Mouse (Mus musculus): ENCODE measurements around the gene Igsf6. TPM values are rescaled to one million over a fixed set of nuclear protein-coding genes. Genes with fewer than 3 reads are reported as not detected.

Igsf6 gene
- polyA plus RNA-seq, 1 experiment from 2014 or later, result 1.2 TPM

DNA sequence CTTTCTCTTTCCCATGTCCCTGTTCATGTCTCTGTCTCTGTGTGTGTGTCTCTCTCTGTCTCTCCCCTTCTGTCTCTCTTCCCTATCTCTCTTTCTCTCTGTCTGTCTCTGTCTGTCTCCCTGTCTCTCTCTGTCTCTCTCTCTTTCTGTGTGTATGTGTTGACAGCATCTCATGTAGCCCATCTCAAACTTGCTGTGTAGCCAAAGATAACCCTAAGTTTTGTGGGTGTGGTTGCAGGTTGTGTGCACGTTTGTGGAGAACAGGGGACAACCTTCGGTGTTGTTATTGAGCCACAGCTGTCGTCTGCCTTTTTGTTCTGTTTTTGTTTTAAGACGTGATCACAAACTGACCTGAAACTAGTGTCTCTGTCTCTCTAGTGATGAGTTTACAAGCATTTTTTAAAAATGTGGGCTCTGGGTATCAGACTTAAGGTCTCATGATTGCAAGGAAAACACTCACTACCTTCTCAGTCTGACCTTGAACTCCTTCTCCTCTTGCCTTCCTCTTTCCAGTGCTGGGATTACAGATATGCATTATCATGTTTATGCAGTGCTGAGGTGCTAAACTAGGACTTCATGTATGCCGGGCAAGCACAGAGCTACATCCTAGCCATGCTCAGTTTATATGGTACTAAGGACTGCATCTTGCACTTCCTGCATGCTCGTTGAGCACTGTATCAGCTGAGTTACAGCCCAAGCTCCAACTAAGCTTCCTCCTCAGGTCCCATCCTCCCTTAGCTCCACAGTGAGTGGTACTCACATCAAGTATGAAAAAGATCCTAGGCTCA lies 49.0 kb downstream of the Igsf6 start:
- Histone ChIP-seq H3K36me3 (no peaks in the 10 kb centered on the region), H3K9ac (no peak overlapping the region), H3K9me3 (no peaks in the 10 kb centered on the region), H3K4me3 (no peak overlapping the region), H3K4me1 (no peaks in the 10 kb centered on the region), H3K4me2 (replicated peaks) (no peak overlapping the region), H3K27ac (no peak overlapping the region), H3K27me3 (replicated peaks) (no peaks in the 10 kb centered on the region)
- WGBS, result 80% methylated on average over 6 of the region's 6 CpGs
- no peak for ATAC-seq (ENCODE audit: low FRiP score, low read depth)

DNA sequence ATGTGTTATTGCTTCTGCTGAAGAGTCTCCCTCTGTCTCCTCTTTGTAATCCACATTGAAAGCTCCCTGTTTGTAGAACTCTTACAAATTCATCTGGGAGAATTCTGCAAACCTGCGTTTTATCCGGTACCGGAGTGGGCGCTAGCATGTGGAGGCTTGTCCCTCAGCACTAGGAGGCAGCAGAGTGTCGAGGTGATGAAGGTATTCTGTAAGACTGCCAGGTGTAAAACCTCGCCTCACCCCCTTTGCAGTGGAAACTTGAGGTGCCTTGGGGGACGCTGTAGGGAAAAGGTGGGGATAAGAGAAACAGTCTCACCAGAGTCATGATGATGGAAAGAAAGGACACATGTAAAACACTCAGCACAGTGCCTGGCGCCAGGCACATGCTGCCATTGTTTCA lies 54.1 kb downstream of the Igsf6 start:
- ATAC-seq (ENCODE audit: low FRiP score, low read depth), result no peak
- H3K4me2 ChIP-seq (replicated peaks), result no peak overlapping the region

DNA sequence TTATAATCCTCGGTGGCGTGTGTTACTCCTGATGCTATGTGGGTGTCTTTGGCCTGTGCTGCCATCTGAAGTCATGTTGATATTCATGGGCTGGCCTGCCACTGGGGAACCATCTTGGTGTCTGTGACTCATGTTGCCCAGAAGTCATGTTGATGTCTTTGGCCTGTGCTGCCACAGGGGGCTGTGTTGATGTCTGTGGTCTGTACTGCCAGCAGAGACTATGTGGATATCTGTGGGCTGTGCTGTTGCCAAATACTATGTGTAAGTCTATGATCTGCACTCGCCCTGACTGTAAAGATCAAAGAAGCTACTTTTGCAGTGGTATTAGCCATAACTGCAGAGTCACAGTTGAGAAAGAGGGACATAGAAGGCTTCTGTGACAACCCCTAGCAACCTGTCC lies 55.6 kb downstream of the Igsf6 start:
- H3K27me3 ChIP-seq (replicated peaks), result no peaks in the 10 kb centered on the region
- no peaks in the 10 kb centered on the region for H3K4me1 ChIP-seq
- H3K4me2 ChIP-seq (replicated peaks), result no peak overlapping the region
- H3K9ac ChIP-seq, result no peak overlapping the region
- ATAC-seq (ENCODE audit: low FRiP score, low read depth), result no peak
- WGBS, result 90% methylated on average over 3 of the region's 3 CpGs
- no peaks in the 10 kb centered on the region for H3K9me3 ChIP-seq
- no peaks in the 10 kb centered on the region for H3K36me3 ChIP-seq
- H3K27ac ChIP-seq, result no peak overlapping the region
- no peak overlapping the region for H3K4me3 ChIP-seq

More for the DNA sequence above, 54.1 kb downstream of the Igsf6 start:
- H3K27ac ChIP-seq, result no peak overlapping the region
- no peak overlapping the region for H3K9ac ChIP-seq
- no peaks in the 10 kb centered on the region for H3K36me3 ChIP-seq
- no peaks in the 10 kb centered on the region for H3K27me3 ChIP-seq (replicated peaks)
- WGBS, result 43% methylated on average over 8 of the region's 8 CpGs
- H3K4me3 ChIP-seq, result no peak overlapping the region
- no peaks in the 10 kb centered on the region for H3K9me3 ChIP-seq
- H3K4me1 ChIP-seq, result no peaks in the 10 kb centered on the region

DNA sequence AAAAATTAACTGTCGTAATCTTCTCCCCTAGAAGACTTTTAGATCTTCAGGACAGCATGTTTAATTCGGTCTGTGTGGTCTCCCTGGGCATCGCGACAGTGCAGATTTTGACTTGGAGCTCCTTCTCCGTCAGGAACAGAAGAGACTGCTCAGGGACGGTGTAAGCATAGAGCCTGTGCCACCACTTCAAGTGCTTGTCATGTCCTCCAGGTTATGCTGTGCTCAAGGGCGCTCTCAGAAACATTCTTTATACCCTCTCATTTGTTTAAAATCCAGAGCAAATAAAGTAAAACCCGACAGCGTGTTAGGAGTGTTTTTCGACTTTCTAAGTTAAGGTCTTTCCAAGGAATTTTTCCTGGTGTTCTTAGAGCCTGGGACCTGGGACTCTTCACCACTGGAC lies 59.9 kb downstream of the Igsf6 start:
- no peaks in the 10 kb centered on the region for H3K27me3 ChIP-seq (replicated peaks)
- WGBS, result 90% methylated on average over 10 of the region's 10 CpGs
- H3K4me1 ChIP-seq, result no peaks in the 10 kb centered on the region
- no peak overlapping the region for H3K4me3 ChIP-seq
- H3K27ac ChIP-seq, result no peak overlapping the region
- no peaks in the 10 kb centered on the region for H3K9me3 ChIP-seq
- H3K9ac ChIP-seq, result no peak overlapping the region
- no peak overlapping the region for H3K4me2 ChIP-seq (replicated peaks)
- ATAC-seq (ENCODE audit: low FRiP score, low read depth), result no peak
- H3K36me3 ChIP-seq, result no peaks in the 10 kb centered on the region

Other genes with a start within 250 kb of the Igsf6 start
- 21.1 and 22.2 TPM in 2 replicates for gene Eef2k, start 231.7 kb downstream of the Igsf6 start, polyA plus RNA-seq (2016; fragmentation: Nextera tagmentation; extraction: Ambion mirVana)
- gene Polr3e, start 156.8 kb downstream of the Igsf6 start, polyA plus RNA-seq (2016; fragmentation: Nextera tagmentation; extraction: Ambion mirVana), result 26.6 and 28.0 TPM in 2 replicates
- gene Cdr2, start 92.3 kb downstream of the Igsf6 start, polyA plus RNA-seq (2016; fragmentation: Nextera tagmentation; extraction: Ambion mirVana), result 17.0 and 18.8 TPM in 2 replicates
- gene Mfsd13b, start 92.1 kb downstream of the Igsf6 start, polyA plus RNA-seq (2016; fragmentation: Nextera tagmentation; extraction: Ambion mirVana), result 0.20 TPM in 1 of 2 replicates, not detected in the other
- gene Mettl9, start 40.1 kb downstream of the Igsf6 start, polyA plus RNA-seq (2016; fragmentation: Nextera tagmentation; extraction: Ambion mirVana), result 219 and 227 TPM in 2 replicates
- gene Otoa, start 7.1 kb upstream of the Igsf6 start, polyA plus RNA-seq (2016; fragmentation: Nextera tagmentation; extraction: Ambion mirVana), result 0.18 and 0.22 TPM in 2 replicates